In genomic region chr13:37477749-37478548, GRCm38 (mm10) we compare ENCODE assay signal across 8 mouse cellular contexts.
DNase-seq lines count a peak whose midpoint lies in the region; ATAC-seq lines count a peak whose summit lies in the region.

No protein-coding gene starts in this region.

- H3K27ac ChIP-seq in hindbrain, embryonic 10.5 days: peak overlapping the region; percentile 53
- H3K27ac ChIP-seq in limb, embryonic 12.5 days: peak overlapping the region; percentile 73
- no peak overlapping the region for H3K27ac ChIP-seq in midbrain, embryonic 11.5 days (ENCODE audit: low read depth, low read length)

- peak overlapping the region; percentile 56 for H3K4me2 ChIP-seq in limb, embryonic 12.5 days
- H3K4me2 ChIP-seq in midbrain, embryonic 11.5 days: peak overlapping the region; percentile 21

- intact Hi-C loops in left cerebral cortex, postnatal 4 days (cut with DNase I): no loop called here
- intact Hi-C loops in left cerebral cortex, postnatal 36 days (cut with DNase I): no loop called here

- peak; percentile 70 for DNase-seq in left cerebral cortex, postnatal 4 days
- no peak for DNase-seq in left cerebral cortex, postnatal 36 days (ENCODE audit: low spot score in 2 of 2)
- DNase-seq in embryo, embryonic 10.5 days (ENCODE audit: low spot score): peak; percentile 76
- peak; percentile 72 for DNase-seq in hindbrain, embryonic 10.5 days (ENCODE audit: low spot score)
- DNase-seq in midbrain, embryonic 11.5 days (ENCODE audit: low spot score, missing footprints): peak; percentile 91
- DNase-seq in thymus, postnatal 14 days: peak; percentile 56
- DNase-seq in cerebellum, adult 9-10 months: no peak

- 0 out of 2 replicates have a peak overlapping the region, but pooled peaks have one; percentile 12 for H3K9ac ChIP-seq in limb, embryonic 12.5 days (replicated peaks)
- no peak overlapping the region for H3K9ac ChIP-seq in midbrain, embryonic 11.5 days (ENCODE audit: low read length)

- no peaks in the 10 kb centered on the region for H3K9me3 ChIP-seq in hindbrain, embryonic 10.5 days
- H3K9me3 ChIP-seq in limb, embryonic 12.5 days: no peaks in the 10 kb centered on the region
- no peaks in the 10 kb centered on the region for H3K9me3 ChIP-seq in midbrain, embryonic 11.5 days (ENCODE audit: control insufficient read depth, low read length)

- peaks cover 18% of the 10 kb centered on the region for H3K27me3 ChIP-seq in hindbrain, embryonic 10.5 days (ENCODE audit: insufficient read depth, poor library complexity, severe bottlenecking)
- H3K27me3 ChIP-seq in limb, embryonic 12.5 days: no peaks in the 10 kb centered on the region
- no peaks in the 10 kb centered on the region; the same call in 1 of the 2 replicates for H3K27me3 ChIP-seq in midbrain, embryonic 11.5 days (ENCODE audit: control insufficient read depth, insufficient read depth, low read length)

- ATAC-seq in limb, embryonic 12.5 days (ENCODE audit: insufficient number of reproducible peaks, insufficient read depth, low FRiP score, low TSS enrichment, low read depth): peak; percentile 80
- ATAC-seq in midbrain, embryonic 11.5 days (ENCODE audit: low FRiP score): peak; percentile 66; the same call in 1 of the 2 replicates

- WGBS in hindbrain, embryonic 10.5 days: 3% methylated on average over 15 of the region's 15 CpGs
- 2% methylated on average over 15 of the region's 15 CpGs for WGBS in limb, embryonic 12.5 days
- under 1% methylated on average over 13 of the region's 15 CpGs for WGBS in midbrain, embryonic 11.5 days

- peaks cover 32% of the 10 kb centered on the region for H3K4me1 ChIP-seq in hindbrain, embryonic 10.5 days (replicated peaks)
- peaks cover 34% of the 10 kb centered on the region for H3K4me1 ChIP-seq in limb, embryonic 12.5 days (replicated peaks)
- peaks cover 8% of the 10 kb centered on the region; the same call in 1 of the 2 replicates for H3K4me1 ChIP-seq in midbrain, embryonic 11.5 days (ENCODE audit: control insufficient read depth, insufficient read depth, low read length)

- peak overlapping the region; percentile 44 for H3K4me3 ChIP-seq in hindbrain, embryonic 10.5 days
- H3K4me3 ChIP-seq in limb, embryonic 12.5 days (replicated peaks): peak overlapping the region; percentile 32
- H3K4me3 ChIP-seq in midbrain, embryonic 11.5 days (ENCODE audit: low read depth, low read length): no peak overlapping the region

- no peaks in the 10 kb centered on the region for H3K36me3 ChIP-seq in hindbrain, embryonic 10.5 days
- H3K36me3 ChIP-seq in limb, embryonic 12.5 days: no peaks in the 10 kb centered on the region
- no peaks in the 10 kb centered on the region for H3K36me3 ChIP-seq in midbrain, embryonic 11.5 days (ENCODE audit: control insufficient read depth, insufficient read depth, low read length)

Comparison
In these comparisons a context has a peak if more than half of its experiments do, and no peak if none do; other contexts are left out.
1. DNase-seq: peak in left cerebral cortex, postnatal 4 days (single experiment), embryo, embryonic 10.5 days (single experiment), hindbrain, embryonic 10.5 days (single experiment), midbrain, embryonic 11.5 days (single experiment) and thymus, postnatal 14 days (single experiment); none in left cerebral cortex, postnatal 36 days (0 of 2) and cerebellum, adult 9-10 months (single experiment).